Mouse (Mus musculus): ENCODE data around the gene Zfp367. TPM values are rescaled to one million over a fixed set of nuclear protein-coding genes. Genes with fewer than 3 reads are reported as not detected.

Zfp367 gene
- polyA plus RNA-seq, 1 experiment, result 7.1 TPM

DNA sequence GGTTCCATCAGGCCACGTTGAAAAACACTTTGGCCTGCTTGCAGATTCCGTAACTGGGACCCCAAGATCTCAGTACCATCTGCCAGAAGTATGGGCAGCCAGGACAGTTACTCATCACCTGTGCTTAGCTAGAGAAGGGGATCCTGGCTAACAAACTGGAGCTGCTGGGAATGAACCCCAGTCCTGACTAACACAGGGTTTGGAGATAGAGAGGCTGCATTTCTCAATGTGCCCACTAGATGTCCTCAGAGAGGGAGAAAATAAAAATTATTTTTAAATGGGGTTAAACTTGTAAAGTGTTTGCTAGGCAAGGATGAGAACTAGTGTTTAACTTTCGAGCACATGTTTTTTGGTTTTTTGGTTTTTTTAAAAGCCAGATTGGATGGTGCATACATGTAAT, 52.8 kb downstream of the Zfp367 start:
- Histone ChIP-seq H3K36me3 (ENCODE audit: control insufficient read depth, insufficient read depth) (no peaks in the 10 kb centered on the region), H3ac (ENCODE audit: control insufficient read depth, insufficient read length, low read depth) (no peak overlapping the region), H3K79me3 (ENCODE audit: low read depth) (no peaks in the 10 kb centered on the region), H3K4me3 (ENCODE audit: insufficient read depth, poor library complexity, severe bottlenecking) (no peak overlapping the region), H3K79me2 (ENCODE audit: control insufficient read depth, insufficient read depth) (no peaks in the 10 kb centered on the region), H3K27me3 (ENCODE audit: control insufficient read depth, insufficient read depth, insufficient read length) (no peaks in the 10 kb centered on the region)
- TF ChIP-seq MYOG (IDR thresholded peaks at IDR 0.05; ENCODE audit: control insufficient read depth, extremely low read depth, insufficient read length) (no peak), CTCF (IDR thresholded peaks at IDR 0.05; ENCODE audit: control insufficient read depth, insufficient read depth, insufficient read length) (no peak), MYOD1 (IDR thresholded peaks at IDR 0.05; ENCODE audit: control insufficient read depth, insufficient read length, low read depth) (no peak), USF1 (IDR thresholded peaks at IDR 0.05; ENCODE audit: low read depth) (no peak), MAX (IDR thresholded peaks at IDR 0.05) (no peak), CEBPB (IDR thresholded peaks at IDR 0.05; ENCODE audit: low read depth) (no peak), FOSL1 (IDR thresholded peaks at IDR 0.05; ENCODE audit: insufficient read depth, low read length, poor library complexity, severe bottlenecking) (no peak)

- Histone ChIP-seq H3K79me2 (ENCODE audit: control insufficient read depth, insufficient read depth) (no peaks in the 10 kb centered on the region), H3ac (ENCODE audit: control insufficient read depth, insufficient read length, low read depth) (no peak overlapping the region), H3K36me3 (ENCODE audit: control insufficient read depth, insufficient read depth) (no peaks in the 10 kb centered on the region), H3K79me3 (ENCODE audit: low read depth) (no peaks in the 10 kb centered on the region), H3K4me3 (ENCODE audit: insufficient read depth, poor library complexity, severe bottlenecking) (no peak overlapping the region), H3K27me3 (ENCODE audit: control insufficient read depth, insufficient read depth, insufficient read length) (no peaks in the 10 kb centered on the region)
- TF ChIP-seq MYOD1 (IDR thresholded peaks at IDR 0.05; ENCODE audit: control insufficient read depth, insufficient read length, low read depth), result no peak
- no peak for TF ChIP-seq CEBPB (IDR thresholded peaks at IDR 0.05; ENCODE audit: low read depth)
- no peak for TF ChIP-seq MAX (IDR thresholded peaks at IDR 0.05)
- TF ChIP-seq USF1 (IDR thresholded peaks at IDR 0.05; ENCODE audit: low read depth), result no peak
- TF ChIP-seq FOSL1 (IDR thresholded peaks at IDR 0.05; ENCODE audit: insufficient read depth, low read length, poor library complexity, severe bottlenecking), result no peak
- no peak for TF ChIP-seq CTCF (IDR thresholded peaks at IDR 0.05; ENCODE audit: control insufficient read depth, insufficient read depth, insufficient read length)
- no peak for TF ChIP-seq MYOG (IDR thresholded peaks at IDR 0.05; ENCODE audit: control insufficient read depth, extremely low read depth, insufficient read length)
These were observed 54.0 kb downstream of the Zfp367 start for GRCm38 (mm10) chr13:64098992-64099391.

- TF ChIP-seq USF1 (IDR thresholded peaks at IDR 0.05; ENCODE audit: low read depth), result no peak
- TF ChIP-seq MYOD1 (IDR thresholded peaks at IDR 0.05; ENCODE audit: control insufficient read depth, insufficient read length, low read depth), result no peak
- no peak for TF ChIP-seq CEBPB (IDR thresholded peaks at IDR 0.05; ENCODE audit: low read depth)
- no peak for TF ChIP-seq MYOG (IDR thresholded peaks at IDR 0.05; ENCODE audit: control insufficient read depth, extremely low read depth, insufficient read length)
- TF ChIP-seq MAX (IDR thresholded peaks at IDR 0.05), result no peak
- TF ChIP-seq CTCF (IDR thresholded peaks at IDR 0.05; ENCODE audit: control insufficient read depth, insufficient read depth, insufficient read length), result no peak
- TF ChIP-seq FOSL1 (IDR thresholded peaks at IDR 0.05; ENCODE audit: insufficient read depth, low read length, poor library complexity, severe bottlenecking), result no peak
- H3ac ChIP-seq (ENCODE audit: control insufficient read depth, insufficient read length, low read depth), result no peak overlapping the region
- H3K36me3 ChIP-seq (ENCODE audit: control insufficient read depth, insufficient read depth), result no peaks in the 10 kb centered on the region
- H3K79me2 ChIP-seq (ENCODE audit: control insufficient read depth, insufficient read depth), result no peaks in the 10 kb centered on the region
- H3K79me3 ChIP-seq (ENCODE audit: low read depth), result no peaks in the 10 kb centered on the region
- no peak overlapping the region for H3K4me3 ChIP-seq (ENCODE audit: insufficient read depth, poor library complexity, severe bottlenecking)
- H3K27me3 ChIP-seq (ENCODE audit: control insufficient read depth, insufficient read depth, insufficient read length), result no peaks in the 10 kb centered on the region
These were observed 59.7 kb downstream of the Zfp367 start for GRCm38 (mm10) chr13:64093341-64093740.

DNA sequence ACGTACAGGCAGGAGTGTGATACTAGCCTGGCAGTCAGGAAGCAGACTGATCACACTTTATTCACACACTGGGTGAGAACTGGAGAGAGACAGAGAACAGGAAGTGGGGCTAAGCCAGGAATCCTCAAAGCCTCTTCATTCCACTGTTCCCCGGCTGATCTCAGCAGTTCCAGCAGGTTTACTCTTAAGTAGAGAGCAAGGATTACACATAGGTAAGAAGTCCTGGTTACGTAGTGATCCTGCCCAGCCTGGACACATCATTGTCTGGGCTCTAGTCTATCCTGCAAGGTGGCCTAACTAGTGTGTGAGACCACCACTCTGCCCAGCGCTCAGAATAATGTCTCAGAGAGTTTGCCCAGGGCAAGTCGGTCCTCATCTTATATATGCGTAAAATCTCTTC, 60.2 kb downstream of the Zfp367 start:
- H3K79me3 ChIP-seq (ENCODE audit: low read depth), result no peaks in the 10 kb centered on the region
- no peaks in the 10 kb centered on the region for H3K79me2 ChIP-seq (ENCODE audit: control insufficient read depth, insufficient read depth)
- TF ChIP-seq MYOD1 (IDR thresholded peaks at IDR 0.05; ENCODE audit: control insufficient read depth, insufficient read length, low read depth), result no peak
- TF ChIP-seq MYOG (IDR thresholded peaks at IDR 0.05; ENCODE audit: control insufficient read depth, extremely low read depth, insufficient read length), result no peak
- TF ChIP-seq USF1 (IDR thresholded peaks at IDR 0.05; ENCODE audit: low read depth), result no peak
- no peak for TF ChIP-seq CEBPB (IDR thresholded peaks at IDR 0.05; ENCODE audit: low read depth)
- no peak for TF ChIP-seq MAX (IDR thresholded peaks at IDR 0.05)
- TF ChIP-seq CTCF (IDR thresholded peaks at IDR 0.05; ENCODE audit: control insufficient read depth, insufficient read depth, insufficient read length), result no peak
- no peak for TF ChIP-seq FOSL1 (IDR thresholded peaks at IDR 0.05; ENCODE audit: insufficient read depth, low read length, poor library complexity, severe bottlenecking)
- no peaks in the 10 kb centered on the region for H3K27me3 ChIP-seq (ENCODE audit: control insufficient read depth, insufficient read depth, insufficient read length)
- H3K4me3 ChIP-seq (ENCODE audit: insufficient read depth, poor library complexity, severe bottlenecking), result no peak overlapping the region
- H3K36me3 ChIP-seq (ENCODE audit: control insufficient read depth, insufficient read depth), result no peaks in the 10 kb centered on the region
- H3ac ChIP-seq (ENCODE audit: control insufficient read depth, insufficient read length, low read depth), result no peak overlapping the region

GRCm38 (mm10) chr13:64092141-64092540, 60.9 kb downstream of the Zfp367 start:
- no peak overlapping the region for H3K4me3 ChIP-seq (ENCODE audit: insufficient read depth, poor library complexity, severe bottlenecking)
- no peaks in the 10 kb centered on the region for H3K27me3 ChIP-seq (ENCODE audit: control insufficient read depth, insufficient read depth, insufficient read length)
- no peaks in the 10 kb centered on the region for H3K36me3 ChIP-seq (ENCODE audit: control insufficient read depth, insufficient read depth)
- H3ac ChIP-seq (ENCODE audit: control insufficient read depth, insufficient read length, low read depth), result no peak overlapping the region
- no peaks in the 10 kb centered on the region for H3K79me3 ChIP-seq (ENCODE audit: low read depth)
- TF ChIP-seq MYOD1 (IDR thresholded peaks at IDR 0.05; ENCODE audit: control insufficient read depth, insufficient read length, low read depth) (no peak), MYOG (IDR thresholded peaks at IDR 0.05; ENCODE audit: control insufficient read depth, extremely low read depth, insufficient read length) (no peak), FOSL1 (IDR thresholded peaks at IDR 0.05; ENCODE audit: insufficient read depth, low read length, poor library complexity, severe bottlenecking) (no peak), CTCF (IDR thresholded peaks at IDR 0.05; ENCODE audit: control insufficient read depth, insufficient read depth, insufficient read length) (no peak), USF1 (IDR thresholded peaks at IDR 0.05; ENCODE audit: low read depth) (no peak), CEBPB (IDR thresholded peaks at IDR 0.05; ENCODE audit: low read depth) (no peak), MAX (IDR thresholded peaks at IDR 0.05) (no peak)
- no peaks in the 10 kb centered on the region for H3K79me2 ChIP-seq (ENCODE audit: control insufficient read depth, insufficient read depth)

GRCm38 (mm10) chr13:64091006-64091405, 62.0 kb downstream of the Zfp367 start:
- H3ac ChIP-seq (ENCODE audit: control insufficient read depth, insufficient read length, low read depth), result no peak overlapping the region
- TF ChIP-seq MAX (IDR thresholded peaks at IDR 0.05) (no peak), MYOG (IDR thresholded peaks at IDR 0.05; ENCODE audit: control insufficient read depth, extremely low read depth, insufficient read length) (no peak), FOSL1 (IDR thresholded peaks at IDR 0.05; ENCODE audit: insufficient read depth, low read length, poor library complexity, severe bottlenecking) (no peak), USF1 (IDR thresholded peaks at IDR 0.05; ENCODE audit: low read depth) (no peak), CTCF (IDR thresholded peaks at IDR 0.05; ENCODE audit: control insufficient read depth, insufficient read depth, insufficient read length) (no peak), CEBPB (IDR thresholded peaks at IDR 0.05; ENCODE audit: low read depth) (no peak), MYOD1 (IDR thresholded peaks at IDR 0.05; ENCODE audit: control insufficient read depth, insufficient read length, low read depth) (no peak)
- no peak overlapping the region for H3K4me3 ChIP-seq (ENCODE audit: insufficient read depth, poor library complexity, severe bottlenecking)
- H3K79me3 ChIP-seq (ENCODE audit: low read depth), result no peaks in the 10 kb centered on the region
- no peaks in the 10 kb centered on the region for H3K79me2 ChIP-seq (ENCODE audit: control insufficient read depth, insufficient read depth)
- H3K36me3 ChIP-seq (ENCODE audit: control insufficient read depth, insufficient read depth), result no peaks in the 10 kb centered on the region
- no peaks in the 10 kb centered on the region for H3K27me3 ChIP-seq (ENCODE audit: control insufficient read depth, insufficient read depth, insufficient read length)
